Mouse (Mus musculus) right cerebral cortex, postnatal 25 days (tissue): ENCODE data around the gene Samd11.
A peak's percentile ranks its signal among the peaks of the same experiment; 100 is the strongest.

Experiments
- DNase-seq: peaks from one replicate; pipeline ENCODE4 v3.0.0; 2022

Samd11 gene

GRCm38 (mm10) chr4:156213134-156213533, 42.3 kb downstream of the Samd11 start:
- no peak for DNase-seq

DNA sequence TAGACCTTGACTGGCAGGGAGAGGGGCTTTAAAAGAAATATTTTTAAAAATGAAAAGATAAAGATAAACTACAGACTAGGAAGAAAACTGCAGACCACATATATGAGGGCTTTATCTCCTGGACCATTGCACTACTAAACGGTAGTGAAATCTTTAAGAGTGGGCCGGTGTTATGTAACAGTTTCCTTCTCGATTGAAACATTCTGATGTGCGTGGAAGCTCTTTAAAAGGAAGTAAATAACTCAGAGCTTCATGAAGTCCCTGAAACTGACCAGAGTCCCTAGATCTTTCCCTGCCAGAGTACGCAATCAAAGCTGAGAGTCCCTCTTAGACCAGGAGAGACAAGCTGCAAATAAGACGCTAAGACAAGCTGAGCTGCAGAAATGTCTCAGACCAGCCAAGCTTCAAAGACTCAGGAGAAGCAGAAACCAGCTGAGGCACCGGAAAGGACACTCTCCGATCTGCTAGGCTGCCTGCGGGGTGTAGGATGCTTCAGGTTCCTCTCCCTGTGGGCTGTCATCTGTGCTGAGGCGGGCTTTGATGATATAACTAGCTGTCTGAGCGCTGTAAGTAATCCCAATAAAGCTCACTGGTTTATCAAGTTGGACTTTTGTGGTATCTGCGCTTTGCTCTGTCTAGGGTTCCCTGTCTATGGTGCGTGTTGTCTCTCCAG, 45.4 kb downstream of the Samd11 start:
- no peak for DNase-seq

- DNase-seq = no peak
These were observed 46.6 kb downstream of the Samd11 start for GRCm38 (mm10) chr4:156208872-156209271.

DNA sequence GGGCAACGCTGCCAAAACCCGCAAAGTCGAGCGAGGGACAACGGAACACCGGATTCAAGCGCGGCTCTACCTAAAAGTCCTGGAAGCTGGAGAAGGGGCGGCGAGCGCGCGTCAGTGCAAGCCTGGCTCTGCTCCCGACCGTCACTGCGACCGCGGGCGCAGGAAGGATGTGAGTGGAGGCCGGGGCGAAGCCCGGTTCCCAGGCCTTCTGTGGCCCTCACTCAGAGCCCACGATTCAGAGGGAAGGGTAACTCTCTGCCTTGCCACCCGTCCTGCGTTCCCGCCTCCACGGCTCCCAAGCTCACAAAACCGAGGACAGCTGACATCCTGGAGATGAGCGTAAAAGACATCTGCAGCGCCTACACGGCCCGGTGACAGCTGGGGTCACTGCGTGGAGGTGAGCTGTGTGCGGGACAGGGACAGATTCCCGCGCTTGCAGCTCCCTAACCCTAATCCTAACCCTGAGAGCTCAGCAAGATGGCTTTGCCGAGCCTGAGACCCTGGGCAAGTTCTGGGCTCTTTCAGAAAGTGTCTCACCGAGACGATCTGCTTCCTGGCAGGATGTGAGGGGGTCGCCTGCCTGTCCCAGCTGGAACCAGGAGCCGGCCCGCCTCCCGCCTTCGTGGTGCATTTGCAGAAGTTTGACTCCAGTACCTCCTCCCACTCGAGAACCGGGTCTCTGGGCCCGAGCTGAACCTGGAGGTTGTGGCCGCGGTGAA, 51.9 kb downstream of the Samd11 start:
- no peak for DNase-seq

GRCm38 (mm10) chr4:156203001-156203412, 52.5 kb downstream of the Samd11 start, which contains the start of gene AW011738:
Gene AW011738 (plus strand): TSS chr4:156203304.
- DNase-seq = peak; percentile 42

DNA sequence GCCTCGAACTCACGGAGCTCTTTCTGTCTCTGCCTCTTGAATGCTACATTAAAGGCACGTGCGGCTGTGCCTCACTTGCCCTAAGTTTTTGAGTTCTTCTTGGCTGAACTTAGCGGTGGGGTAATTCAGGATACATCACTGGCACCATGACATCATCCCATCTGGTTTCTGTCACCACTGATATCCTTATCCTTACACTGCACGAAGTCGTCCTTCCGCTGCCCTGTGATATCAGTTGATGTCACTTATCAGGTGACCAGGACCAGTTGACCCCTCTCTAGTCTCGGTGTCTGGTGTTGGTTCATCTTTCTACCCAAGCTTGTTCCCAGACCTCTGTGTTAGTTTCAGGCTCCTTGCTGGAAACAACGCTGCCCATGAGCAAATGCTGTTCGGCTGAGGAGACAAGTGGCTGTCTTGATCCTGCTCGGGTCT, 53.0 kb downstream of the Samd11 start:
- DNase-seq = no peak

DNA sequence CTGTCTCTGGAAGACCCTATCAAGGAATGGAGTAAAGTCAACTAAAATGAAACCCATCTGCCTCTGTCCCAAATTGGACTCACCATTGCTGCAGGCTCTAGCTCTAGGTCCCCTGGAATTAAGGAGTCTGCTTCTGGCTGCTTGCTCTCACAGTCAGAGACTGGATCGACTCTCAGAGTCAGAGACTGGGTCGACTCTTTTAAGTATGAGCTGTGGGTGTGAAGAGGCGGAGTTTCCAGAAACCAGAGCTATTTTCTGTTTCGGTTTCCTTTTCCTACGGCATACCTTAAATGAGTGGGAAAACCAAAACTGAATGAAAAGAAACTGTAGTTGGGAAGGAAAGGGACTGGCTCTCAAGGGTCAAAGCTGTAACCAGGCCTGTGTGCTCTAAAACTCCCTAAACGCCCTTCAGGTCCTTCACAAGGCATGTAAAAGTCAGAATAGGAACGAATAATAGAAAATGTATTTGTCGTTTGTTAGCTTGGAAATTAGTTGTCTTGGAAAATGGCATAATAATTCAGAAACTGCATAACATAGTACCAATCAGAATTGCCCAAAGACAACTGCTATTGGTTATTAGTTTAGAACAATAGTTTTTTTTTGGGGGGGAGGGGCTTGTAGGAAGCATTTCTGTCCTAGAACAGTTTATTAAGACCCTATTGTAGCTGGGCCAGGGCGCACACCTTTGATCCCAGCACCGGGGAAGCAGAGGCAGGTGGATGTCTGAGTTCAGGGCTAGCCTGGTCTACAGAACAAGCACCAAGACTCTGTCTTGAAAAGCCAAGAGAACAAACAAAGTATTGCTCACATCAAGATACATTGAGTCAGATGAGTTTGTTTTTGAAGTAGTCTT, 54.6 kb downstream of the Samd11 start, which contains the start of gene Isg15:
Gene Isg15 (minus strand): TSS at position 196 of the 853 bp plus-strand sequence.
- no peak for DNase-seq

DNA sequence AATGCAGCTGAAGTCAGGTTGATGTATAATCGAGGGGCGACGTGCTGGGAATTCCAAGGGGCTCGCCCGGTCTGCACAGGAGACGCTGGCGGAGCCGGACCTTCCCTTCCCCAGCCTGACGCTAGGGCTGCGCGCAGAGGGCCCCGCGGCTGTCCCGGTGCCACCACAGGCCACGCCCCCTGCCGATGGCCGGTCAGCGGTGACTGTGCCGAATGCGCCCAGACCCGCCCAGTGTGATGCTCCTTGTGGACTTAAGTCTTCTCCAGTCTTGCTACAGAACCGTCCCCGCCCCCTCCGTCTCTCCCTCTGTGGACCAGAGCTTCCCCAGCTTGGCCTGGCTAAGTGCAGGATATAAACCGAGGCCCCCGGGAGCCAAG, 57.6 kb downstream of the Samd11 start:
- peak; percentile 74 for DNase-seq

DNA sequence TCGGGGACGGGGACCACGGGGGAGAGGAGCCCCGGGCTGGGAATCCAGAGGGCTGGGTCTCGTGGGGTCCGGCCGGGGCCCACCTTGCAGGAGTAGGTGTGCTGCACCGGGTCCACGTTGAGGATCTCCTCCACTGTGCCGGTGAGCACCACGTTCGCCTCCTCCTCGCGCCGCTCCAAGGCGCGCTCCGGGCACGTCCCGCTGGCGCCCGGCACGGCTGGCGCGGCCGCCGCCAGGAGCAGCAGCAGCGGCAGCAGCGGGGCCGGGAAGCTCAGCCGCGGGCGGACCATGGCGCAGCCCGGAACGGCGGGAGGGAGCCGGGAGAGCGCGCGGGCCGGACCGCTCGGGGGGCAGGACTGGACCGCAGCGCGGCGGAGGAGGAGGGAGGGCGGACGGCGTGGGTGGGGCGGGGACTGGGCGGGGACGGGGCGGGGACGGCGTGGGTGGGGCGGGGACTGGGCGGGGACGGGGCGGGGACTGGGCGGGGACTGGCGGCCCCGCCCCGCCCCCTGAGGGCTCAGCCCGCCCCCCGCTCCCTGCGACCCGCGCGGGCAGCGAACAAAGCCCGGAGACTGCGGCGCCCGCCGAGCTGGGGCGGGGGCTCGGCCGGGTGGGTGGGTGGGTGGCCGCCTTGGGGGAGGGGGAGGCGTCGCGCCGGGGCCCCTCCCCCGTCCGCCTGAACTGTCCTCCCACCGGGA, 58.2 kb downstream of the Samd11 start, which contains the start of gene Agrn:
Gene Agrn (minus strand): TSS at position 358 of the 698 bp plus-strand sequence.
- peak; percentile 67 for DNase-seq
